Mouse (Mus musculus): ENCODE data around the gene Rps10. TPM values are rescaled to one million over a fixed set of nuclear protein-coding genes. Genes with fewer than 3 reads are reported as not detected.

The Rps10 gene
- polyA plus RNA-seq, 1 experiment from 2014 or later: 1,122 TPM

DNA sequence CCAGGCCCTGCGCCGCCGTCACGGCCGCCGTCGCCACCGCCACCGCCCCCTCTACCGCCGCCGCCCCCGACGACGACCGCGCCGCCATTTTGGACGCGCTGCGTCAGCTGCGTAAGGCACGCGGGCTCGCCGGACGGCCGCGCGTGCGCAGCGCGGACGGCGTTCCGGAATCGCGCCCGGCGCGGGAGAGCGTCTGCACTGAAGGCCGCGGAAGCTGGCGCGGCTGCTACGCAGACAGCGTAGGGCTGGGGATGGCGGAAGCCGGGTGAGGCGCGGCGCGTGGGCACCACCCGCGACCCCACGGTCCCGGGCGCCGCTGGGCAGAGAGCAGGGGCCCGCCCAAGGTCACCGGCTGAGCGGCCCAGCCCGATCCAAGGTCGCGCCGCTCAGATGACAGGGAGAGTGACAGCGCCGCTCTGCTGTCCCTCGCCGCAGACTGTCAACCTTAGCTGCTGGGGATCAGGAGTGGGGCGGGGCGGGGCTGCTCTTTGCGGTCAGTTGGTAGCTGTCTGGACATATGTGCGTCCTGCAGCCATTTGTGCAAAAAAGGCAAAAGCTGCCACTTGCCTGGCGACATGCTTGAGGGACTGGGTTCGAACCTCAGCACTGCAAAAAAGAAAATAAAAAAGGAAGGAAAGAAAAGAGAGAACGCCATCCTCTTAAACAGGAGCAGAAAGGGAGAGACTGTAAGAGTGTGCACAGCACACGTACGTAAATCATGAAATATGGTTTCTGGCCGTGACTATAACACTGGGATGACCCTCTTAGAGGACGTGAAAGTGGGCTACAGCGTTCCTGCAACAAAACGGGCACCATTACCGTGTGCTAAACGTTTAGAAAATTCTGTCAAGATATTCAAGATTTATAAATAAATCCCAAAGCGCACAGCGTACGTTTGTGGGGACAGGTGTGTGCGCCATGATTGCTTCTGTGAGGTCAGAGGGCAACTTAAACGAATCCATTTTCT lies 12.8 kb downstream of the Rps10 start, which contains the start of gene Nudt3:
Gene Nudt3 (minus strand): TSS at position 136 of the 967 bp plus-strand sequence.
- peak within 1 kb of the TSS; percentile 98 for H3K4me3 ChIP-seq (ENCODE audit: low read depth, low read length)
- H3K9me3 ChIP-seq (ENCODE audit: control insufficient read depth, low read length): no peaks in the 10 kb centered on the region
- peak within 1 kb of the TSS; percentile 69 for H3K4me2 ChIP-seq (ENCODE audit: low read depth, low read length)
- DNase-seq (ENCODE audit: low spot score) (peak; percentile 95), ATAC-seq (ENCODE audit: low read depth) (peak; percentile 93)
- H3K27me3 ChIP-seq (replicated peaks; ENCODE audit: control insufficient read depth, insufficient read depth, low read length): no peaks in the 10 kb centered on the region
- peaks cover 6% of the 10 kb centered on the region; the same call in 1 of the 2 replicates for H3K36me3 ChIP-seq (ENCODE audit: control insufficient read depth, insufficient read depth, low read length)
- peak within 1 kb of the TSS; percentile 99 for H3K9ac ChIP-seq (ENCODE audit: low read depth, low read length)
- peak within 1 kb of the TSS; percentile 94 for H3K27ac ChIP-seq (replicated peaks; ENCODE audit: low read depth, low read length)
- WGBS: 21% methylated on average over 31 of the region's 91 CpGs
- H3K4me1 ChIP-seq (ENCODE audit: control insufficient read depth, insufficient read depth, low read length): peaks cover 17% of the 10 kb centered on the region

DNA sequence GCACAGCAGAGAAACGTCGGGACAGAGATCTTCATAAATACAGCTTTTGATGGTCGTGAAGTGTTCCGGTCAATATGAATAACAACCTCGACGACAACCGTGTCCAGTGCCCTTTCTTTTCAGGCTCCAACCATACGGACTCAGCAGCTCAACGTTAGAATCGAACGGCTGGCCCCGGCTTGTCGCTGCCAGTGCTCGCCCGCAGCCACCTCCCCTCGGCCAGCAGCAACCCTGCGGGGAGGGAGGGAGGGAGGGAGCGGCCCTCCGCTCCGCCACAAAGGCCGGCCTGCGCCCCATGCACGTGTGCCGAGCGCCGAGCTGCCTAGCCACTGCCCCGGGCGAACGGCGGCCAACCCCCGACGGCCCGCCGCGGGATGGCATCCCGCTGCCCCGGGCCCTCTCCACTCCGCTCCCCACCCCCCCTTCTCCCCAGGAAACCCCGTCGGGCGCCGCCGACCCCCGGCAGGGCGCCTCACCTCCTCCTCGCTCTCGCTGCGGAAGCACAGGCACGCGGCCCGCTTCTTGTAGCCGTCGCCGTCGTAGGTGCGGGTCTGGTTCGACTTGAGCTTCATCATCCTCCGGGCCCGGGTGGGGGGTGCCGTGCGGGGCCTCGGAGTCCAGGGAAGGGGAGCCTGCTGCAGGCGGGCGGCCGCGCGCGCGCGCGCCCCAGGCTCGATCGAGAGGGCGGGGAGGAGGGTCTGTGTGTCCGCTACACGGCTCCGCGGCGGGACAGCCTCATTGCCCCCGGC lies 13.7 kb downstream of the Rps10 start:
- DNase-seq (ENCODE audit: low spot score) (peak; percentile 62), ATAC-seq (ENCODE audit: low read depth) (peak; percentile 54)
- Histone ChIP-seq H3K9ac (ENCODE audit: low read depth, low read length) (peak overlapping the region; percentile 99), H3K4me1 (ENCODE audit: control insufficient read depth, insufficient read depth, low read length) (peaks cover 17% of the 10 kb centered on the region), H3K27ac (replicated peaks; ENCODE audit: low read depth, low read length) (peak overlapping the region; percentile 94), H3K4me3 (ENCODE audit: low read depth, low read length) (peak overlapping the region; percentile 98), H3K4me2 (ENCODE audit: low read depth, low read length) (peak overlapping the region; percentile 69), H3K27me3 (replicated peaks; ENCODE audit: control insufficient read depth, insufficient read depth, low read length) (no peaks in the 10 kb centered on the region), H3K36me3 (ENCODE audit: control insufficient read depth, insufficient read depth, low read length) (peaks cover 10% of the 10 kb centered on the region; the same call in 1 of the 2 replicates), H3K9me3 (ENCODE audit: control insufficient read depth, low read length) (0 out of 2 replicates have a peak, but pooled peaks cover under 1% of the 10 kb centered on the region)
- 0% methylated on average over 17 of the region's 80 CpGs for WGBS

DNA sequence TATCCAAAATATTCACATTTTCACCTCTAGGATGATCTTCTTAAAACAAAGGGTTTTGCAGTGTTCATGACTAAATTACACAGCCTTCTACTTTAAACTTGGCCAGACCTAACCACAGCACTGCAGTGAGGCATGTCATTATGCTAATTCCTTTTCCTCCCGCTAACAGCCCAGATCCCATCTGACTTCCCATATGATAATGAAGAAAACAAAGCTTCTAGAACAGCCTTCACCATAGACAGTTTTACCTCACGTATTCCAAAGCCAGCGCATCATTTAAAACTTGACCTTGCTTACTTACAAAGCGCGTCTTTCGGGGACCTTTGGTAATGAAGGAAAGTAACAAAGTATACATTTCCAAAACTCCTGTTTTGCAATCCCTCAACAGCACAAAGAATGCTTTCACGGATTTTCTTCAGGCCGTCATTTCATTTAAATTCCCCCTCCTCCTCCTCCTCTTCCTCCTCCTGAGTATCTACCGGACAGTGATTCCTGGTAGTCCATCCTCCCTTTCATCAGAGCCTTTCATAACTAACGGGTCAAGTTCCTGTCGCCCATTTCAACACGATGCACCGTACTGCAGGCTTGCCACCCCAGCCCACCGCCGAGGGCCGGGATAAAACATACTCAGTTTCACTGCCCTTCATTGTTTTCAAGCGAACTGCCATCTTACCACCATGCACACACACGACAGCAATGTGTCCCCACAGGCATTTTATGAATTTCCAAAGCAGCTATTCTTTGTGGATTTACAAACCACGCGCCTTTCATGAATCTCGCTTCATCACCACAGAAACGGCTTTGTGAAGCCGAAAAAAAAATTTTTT lies 14.6 kb downstream of the Rps10 start:
- peaks cover 19% of the 10 kb centered on the region; the same call in 1 of the 2 replicates for H3K36me3 ChIP-seq (ENCODE audit: control insufficient read depth, insufficient read depth, low read length)
- H3K9ac ChIP-seq (ENCODE audit: low read depth, low read length): peak overlapping the region; percentile 99
- peak overlapping the region; percentile 69 for H3K4me2 ChIP-seq (ENCODE audit: low read depth, low read length)
- no peaks in the 10 kb centered on the region for H3K27me3 ChIP-seq (replicated peaks; ENCODE audit: control insufficient read depth, insufficient read depth, low read length)
- 1% methylated on average over 23 of the region's 23 CpGs for WGBS
- peak overlapping the region; percentile 94 for H3K27ac ChIP-seq (replicated peaks; ENCODE audit: low read depth, low read length)
- peaks cover 17% of the 10 kb centered on the region for H3K4me1 ChIP-seq (ENCODE audit: control insufficient read depth, insufficient read depth, low read length)
- ATAC-seq (ENCODE audit: low read depth): no peak
- DNase-seq (ENCODE audit: low spot score): peak; percentile 65
- H3K9me3 ChIP-seq (ENCODE audit: control insufficient read depth, low read length): 0 out of 2 replicates have a peak, but pooled peaks cover 5% of the 10 kb centered on the region
- peak overlapping the region; percentile 98 for H3K4me3 ChIP-seq (ENCODE audit: low read depth, low read length)

DNA sequence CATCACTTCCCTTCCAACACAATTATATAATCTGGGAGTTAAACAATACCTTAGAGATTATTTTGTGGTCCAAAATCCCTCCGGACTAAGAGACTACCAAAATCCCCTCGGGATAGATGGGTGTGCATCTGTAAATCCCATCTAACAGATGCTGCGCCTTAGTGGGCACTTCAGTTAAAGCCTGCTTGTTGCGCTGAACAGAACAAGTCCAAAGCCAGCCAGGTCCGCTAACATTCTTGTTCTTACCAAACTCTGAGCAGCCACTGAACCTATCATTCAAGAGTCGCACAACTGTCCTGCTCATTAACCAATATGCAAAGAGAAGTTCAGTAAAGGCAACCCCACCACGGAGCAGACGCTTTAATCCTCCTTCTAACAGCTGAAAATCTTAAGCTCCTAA lies 15.3 kb downstream of the Rps10 start:
- Histone ChIP-seq H3K36me3 (ENCODE audit: control insufficient read depth, insufficient read depth, low read length) (peaks cover 24% of the 10 kb centered on the region; the same call in 1 of the 2 replicates), H3K27ac (replicated peaks; ENCODE audit: low read depth, low read length) (peak overlapping the region; percentile 94; the same call in 1 of the 2 replicates), H3K4me2 (ENCODE audit: low read depth, low read length) (peak overlapping the region; percentile 69), H3K9ac (ENCODE audit: low read depth, low read length) (peak overlapping the region; percentile 99), H3K27me3 (replicated peaks; ENCODE audit: control insufficient read depth, insufficient read depth, low read length) (no peaks in the 10 kb centered on the region), H3K9me3 (ENCODE audit: control insufficient read depth, low read length) (0 out of 2 replicates have a peak, but pooled peaks cover 5% of the 10 kb centered on the region), H3K4me3 (ENCODE audit: low read depth, low read length) (peak overlapping the region; percentile 98), H3K4me1 (ENCODE audit: control insufficient read depth, insufficient read depth, low read length) (peaks cover 17% of the 10 kb centered on the region)
- peak; percentile 52 for DNase-seq (ENCODE audit: low spot score)
- no peak for ATAC-seq (ENCODE audit: low read depth)
- 33% methylated on average over 8 of the region's 8 CpGs for WGBS

DNA sequence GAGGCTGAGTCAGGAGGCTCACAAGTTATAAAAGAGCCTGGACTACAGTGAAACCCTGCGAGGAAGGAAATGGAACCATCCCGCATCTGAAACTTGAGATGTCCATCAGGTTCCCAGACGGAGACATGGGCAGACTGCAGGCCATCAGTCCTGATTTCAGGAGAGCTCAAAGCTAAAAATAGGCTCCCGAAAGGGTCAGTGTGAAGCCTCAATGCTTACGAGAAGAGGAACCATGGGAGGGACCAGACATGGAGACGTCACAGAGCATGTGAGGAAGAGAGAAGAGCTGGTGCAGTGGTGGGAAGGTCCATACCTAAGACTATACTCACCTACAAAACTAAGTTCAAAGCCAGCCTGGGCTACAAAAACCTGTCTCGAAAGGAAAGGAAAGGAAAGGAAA lies 21.1 kb downstream of the Rps10 start:
- Histone ChIP-seq H3K4me2 (ENCODE audit: low read depth, low read length) (no peak overlapping the region), H3K9me3 (ENCODE audit: control insufficient read depth, low read length) (0 out of 2 replicates have a peak, but pooled peaks cover 5% of the 10 kb centered on the region), H3K9ac (ENCODE audit: low read depth, low read length) (no peak overlapping the region), H3K36me3 (ENCODE audit: control insufficient read depth, insufficient read depth, low read length) (peaks cover 24% of the 10 kb centered on the region; the same call in 1 of the 2 replicates), H3K4me1 (ENCODE audit: control insufficient read depth, insufficient read depth, low read length) (peaks cover under 1% of the 10 kb centered on the region), H3K27me3 (replicated peaks; ENCODE audit: control insufficient read depth, insufficient read depth, low read length) (no peaks in the 10 kb centered on the region), H3K4me3 (ENCODE audit: low read depth, low read length) (no peak overlapping the region), H3K27ac (replicated peaks; ENCODE audit: low read depth, low read length) (no peak overlapping the region)
- DNase-seq (ENCODE audit: low spot score) (no peak), ATAC-seq (ENCODE audit: low read depth) (no peak)
- 70% methylated on average over 7 of the region's 7 CpGs for WGBS

DNA sequence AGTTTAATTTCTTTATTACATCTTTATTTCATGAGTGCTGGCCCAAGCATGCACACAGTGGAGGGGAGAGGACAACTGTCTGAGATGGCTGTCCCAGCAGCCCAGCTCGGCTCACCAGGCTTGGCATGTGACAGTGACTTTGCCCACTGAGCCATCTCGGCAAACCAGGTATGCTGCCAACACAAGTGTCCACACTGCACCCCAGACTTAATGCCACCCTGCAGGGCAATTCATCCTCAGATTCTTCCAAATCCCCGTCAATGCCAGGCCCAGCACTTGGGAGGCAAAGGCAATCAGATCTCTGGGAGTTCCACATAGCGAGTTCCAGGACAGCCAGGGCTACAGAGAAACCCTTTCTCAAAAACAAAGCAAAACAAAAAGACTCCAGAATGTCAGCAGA lies 23.5 kb downstream of the Rps10 start:
- Histone ChIP-seq H3K27me3 (replicated peaks; ENCODE audit: control insufficient read depth, insufficient read depth, low read length) (no peaks in the 10 kb centered on the region), H3K4me3 (ENCODE audit: low read depth, low read length) (no peak overlapping the region), H3K36me3 (ENCODE audit: control insufficient read depth, insufficient read depth, low read length) (peaks cover 14% of the 10 kb centered on the region; the same call in 1 of the 2 replicates), H3K4me2 (ENCODE audit: low read depth, low read length) (no peak overlapping the region), H3K9ac (ENCODE audit: low read depth, low read length) (no peak overlapping the region), H3K27ac (replicated peaks; ENCODE audit: low read depth, low read length) (no peak overlapping the region), H3K4me1 (ENCODE audit: control insufficient read depth, insufficient read depth, low read length) (no peaks in the 10 kb centered on the region), H3K9me3 (ENCODE audit: control insufficient read depth, low read length) (0 out of 2 replicates have a peak, but pooled peaks cover 5% of the 10 kb centered on the region)
- DNase-seq (ENCODE audit: low spot score) (no peak), ATAC-seq (ENCODE audit: low read depth) (no peak)
- 85% methylated on average over 4 of the region's 4 CpGs for WGBS

DNA sequence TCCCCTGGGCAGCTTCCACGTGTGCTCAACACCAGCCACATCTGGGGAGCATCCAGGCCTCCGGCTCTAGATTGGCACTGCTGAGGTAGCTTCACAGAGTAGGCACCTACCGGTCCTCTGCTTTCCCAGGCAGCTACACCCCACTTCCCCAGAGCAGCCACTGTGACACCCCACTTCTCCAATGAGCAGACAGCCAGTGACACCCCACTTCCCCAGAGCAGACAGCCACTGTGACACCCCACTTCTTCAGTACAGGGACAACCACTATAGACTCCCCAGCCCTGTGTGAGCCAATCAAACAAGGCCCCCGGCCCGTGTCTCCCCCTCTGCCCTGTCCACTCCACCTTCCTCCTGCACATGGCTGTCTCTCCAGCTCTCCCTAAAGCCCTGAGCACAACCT lies 24.5 kb downstream of the Rps10 start:
- ATAC-seq (ENCODE audit: low read depth) (no peak), DNase-seq (ENCODE audit: low spot score) (no peak)
- H3K36me3 ChIP-seq (ENCODE audit: control insufficient read depth, insufficient read depth, low read length): 0 out of 2 replicates have a peak, but pooled peaks cover 6% of the 10 kb centered on the region
- no peaks in the 10 kb centered on the region for H3K27me3 ChIP-seq (replicated peaks; ENCODE audit: control insufficient read depth, insufficient read depth, low read length)
- no peaks in the 10 kb centered on the region for H3K9me3 ChIP-seq (ENCODE audit: control insufficient read depth, low read length)
- WGBS: 79% methylated on average over 5 of the region's 5 CpGs
- H3K9ac ChIP-seq (ENCODE audit: low read depth, low read length): no peak overlapping the region
- no peak overlapping the region for H3K4me2 ChIP-seq (ENCODE audit: low read depth, low read length)
- no peaks in the 10 kb centered on the region for H3K4me1 ChIP-seq (ENCODE audit: control insufficient read depth, insufficient read depth, low read length)
- H3K27ac ChIP-seq (replicated peaks; ENCODE audit: low read depth, low read length): no peak overlapping the region
- H3K4me3 ChIP-seq (ENCODE audit: low read depth, low read length): no peak overlapping the region
